Mouse (Mus musculus) ES-Bruce4 (cell line): ENCODE results near the gene Gm15107.
"Not testable (repeated sequence)": the region's sequence is repeated elsewhere in the genome, so short reads cannot be mapped to it uniquely, and the experiment has no call there.

Experiments used
- CTCF ChIP-seq: IDR thresholded peaks from one replicate; pipeline ENCODE4 v1.8.1; 2011; ENCODE audit warnings: low read depth, low read length
- EP300 ChIP-seq: IDR thresholded peaks from 2 replicates; pipeline ENCODE4 v1.6.1; 2011; ENCODE audit warnings: low read depth, low read length; ENCODE audit not compliant: insufficient read depth

GRCm38 (mm10) chrX:148180424-148180823 lies at the start of gene Gm15107:
- not testable (repeated sequence) for TF ChIP-seq EP300, CTCF
